Mouse (Mus musculus): ENCODE measurements around the gene Lrrtm3.
A peak's percentile ranks its signal among the peaks of the same experiment; 100 is the strongest.

Gene Lrrtm3

GRCm38 (mm10) chr10:64089680-64090460 is at the start of gene Lrrtm3:
Gene Lrrtm3 (minus strand): TSS chr10:64090277.
- peak; percentile 85 for DNase-seq (ENCODE audit: low spot score)

GRCm38 (mm10) chr10:64135481-64135880 is 45.4 kb upstream of the Lrrtm3 start:
- DNase-seq (ENCODE audit: low spot score), result no peak

GRCm38 (mm10) chr10:64133461-64133860 is 43.4 kb upstream of the Lrrtm3 start:
- no peak for DNase-seq (ENCODE audit: low spot score)

- DNase-seq (ENCODE audit: low spot score), result no peak
These were observed 40.5 kb upstream of the Lrrtm3 start for GRCm38 (mm10) chr10:64130397-64131150.

- DNase-seq (ENCODE audit: low spot score), result no peak
These were observed 28.8 kb upstream of the Lrrtm3 start for GRCm38 (mm10) chr10:64118833-64119232.

GRCm38 (mm10) chr10:64115246-64115645 is 25.2 kb upstream of the Lrrtm3 start:
- DNase-seq (ENCODE audit: low spot score), result no peak

- DNase-seq (ENCODE audit: low spot score), result no peak
These were observed 6.5 kb upstream of the Lrrtm3 start for GRCm38 (mm10) chr10:64096532-64096931.

GRCm38 (mm10) chr10:64088774-64089460 is 1.2 kb downstream of the Lrrtm3 start:
- no peak for DNase-seq (ENCODE audit: low spot score)

GRCm38 (mm10) chr10:64087936-64088773 is 1.9 kb downstream of the Lrrtm3 start:
- no peak for DNase-seq (ENCODE audit: low spot score)

GRCm38 (mm10) chr10:64087521-64087920 is 2.6 kb downstream of the Lrrtm3 start:
- DNase-seq (ENCODE audit: low spot score), result no peak

- DNase-seq (ENCODE audit: low spot score), result no peak
These were observed 3.3 kb downstream of the Lrrtm3 start for GRCm38 (mm10) chr10:64086567-64087391.

GRCm38 (mm10) chr10:64086183-64086566 is 3.9 kb downstream of the Lrrtm3 start:
- DNase-seq (ENCODE audit: low spot score), result no peak

GRCm38 (mm10) chr10:64084465-64084864 is 5.6 kb downstream of the Lrrtm3 start:
- DNase-seq (ENCODE audit: low spot score), result no peak

GRCm38 (mm10) chr10:64083813-64084212 is 6.3 kb downstream of the Lrrtm3 start:
- DNase-seq (ENCODE audit: low spot score), result no peak

GRCm38 (mm10) chr10:64082345-64082744 is 7.7 kb downstream of the Lrrtm3 start:
- no peak for DNase-seq (ENCODE audit: low spot score)

GRCm38 (mm10) chr10:64076410-64077052 is 13.5 kb downstream of the Lrrtm3 start:
- no peak for DNase-seq (ENCODE audit: low spot score)

GRCm38 (mm10) chr10:64075944-64076343 is 14.1 kb downstream of the Lrrtm3 start:
- peak; percentile 68 for DNase-seq (ENCODE audit: low spot score)

GRCm38 (mm10) chr10:64063704-64064103 is 26.4 kb downstream of the Lrrtm3 start:
- DNase-seq (ENCODE audit: low spot score), result no peak

GRCm38 (mm10) chr10:64049946-64050345 is 40.1 kb downstream of the Lrrtm3 start:
- DNase-seq (ENCODE audit: low spot score), result no peak

GRCm38 (mm10) chr10:64049151-64049550 is 40.9 kb downstream of the Lrrtm3 start:
- peak; percentile 14 for DNase-seq (ENCODE audit: low spot score)
